Mouse (Mus musculus): ENCODE measurements around the gene Prss41. TPM values are rescaled to one million over a fixed set of nuclear protein-coding genes. Genes with fewer than 3 reads are reported as not detected.
A peak's percentile ranks its signal among the peaks of the same experiment; 100 is the strongest.

Gene Prss41
- polyA plus RNA-seq, 1 experiment from 2014 or later: 1.0 TPM

GRCm38 (mm10) chr17:23843141-23843811, 696 bp downstream of the Prss41 start:
- Histone ChIP-seq H3K27me3 (ENCODE audit: insufficient read depth, low read length) (0 out of 2 replicates have a peak, but pooled peaks cover 3% of the 10 kb centered on the region), H3K36me3 (ENCODE audit: insufficient read depth) (no peaks in the 10 kb centered on the region), H3K4me2 (peak overlapping the region; percentile 48), H3K9ac (no peak overlapping the region), H3K9me3 (ENCODE audit: low read depth, low read length) (no peaks in the 10 kb centered on the region), H3K4me1 (ENCODE audit: insufficient read depth) (no peaks in the 10 kb centered on the region), H3K4me3 (ENCODE audit: low read depth, low read length) (no peak overlapping the region), H3K27ac (ENCODE audit: low read depth) (no peak overlapping the region)
- WGBS: 46% methylated on average over 23 of the region's 23 CpGs
- ATAC-seq (ENCODE audit: insufficient read depth): no peak
- peak; percentile 12 for DNase-seq
- 0 out of 2 replicates have a peak, but pooled peaks have one; percentile 27 for TF ChIP-seq CTCF (IDR thresholded peaks at IDR 0.05; ENCODE audit: low read depth)

- Histone ChIP-seq H3K4me1 (ENCODE audit: insufficient read depth) (no peaks in the 10 kb centered on the region), H3K27me3 (ENCODE audit: insufficient read depth, low read length) (0 out of 2 replicates have a peak, but pooled peaks cover 3% of the 10 kb centered on the region), H3K36me3 (ENCODE audit: insufficient read depth) (no peaks in the 10 kb centered on the region), H3K4me2 (no peak overlapping the region), H3K4me3 (ENCODE audit: low read depth, low read length) (no peak overlapping the region), H3K27ac (ENCODE audit: low read depth) (no peak overlapping the region), H3K9ac (no peak overlapping the region), H3K9me3 (ENCODE audit: low read depth, low read length) (no peaks in the 10 kb centered on the region)
- DNase-seq: peak; percentile 91
- 30% methylated on average over 4 of the region's 4 CpGs for WGBS
- peak; percentile 32; the same call in 1 of the 2 replicates for ATAC-seq (ENCODE audit: insufficient read depth)
- TF ChIP-seq CTCF (IDR thresholded peaks at IDR 0.05; ENCODE audit: low read depth): peak; percentile 84
Observed at GRCm38 (mm10) chr17:23841145-23841544, 2.8 kb downstream of the Prss41 start.

- WGBS: 66% methylated on average over 8 of the region's 8 CpGs
- no peak within 1 kb of the TSS for H3K4me3 ChIP-seq (ENCODE audit: low read depth, low read length)
- no peak within 1 kb of the TSS for H3K27ac ChIP-seq (ENCODE audit: low read depth)
- H3K9ac ChIP-seq: no peak within 1 kb of the TSS
- H3K4me1 ChIP-seq (ENCODE audit: insufficient read depth): no peaks in the 10 kb centered on the region
- H3K27me3 ChIP-seq (ENCODE audit: insufficient read depth, low read length): peaks cover 3% of the 10 kb centered on the region; the same call in 1 of the 2 replicates
- no peak for DNase-seq
- no peaks in the 10 kb centered on the region for H3K9me3 ChIP-seq (ENCODE audit: low read depth, low read length)
- no peak within 1 kb of the TSS for H3K4me2 ChIP-seq
- no peak for TF ChIP-seq CTCF (IDR thresholded peaks at IDR 0.05; ENCODE audit: low read depth)
- no peak for ATAC-seq (ENCODE audit: insufficient read depth)
- H3K36me3 ChIP-seq (ENCODE audit: insufficient read depth): no peaks in the 10 kb centered on the region
Observed at GRCm38 (mm10) chr17:23836006-23836575, 7.9 kb downstream of the Prss41 start, which contains the start of gene Prss33. TSS of gene Prss33 (minus strand) at chr17:23836056.

GRCm38 (mm10) chr17:23831201-23831600, 12.8 kb downstream of the Prss41 start:
- no peak for TF ChIP-seq CTCF (IDR thresholded peaks at IDR 0.05; ENCODE audit: low read depth)
- Histone ChIP-seq H3K4me3 (ENCODE audit: low read depth, low read length) (no peak overlapping the region), H3K4me2 (no peak overlapping the region), H3K4me1 (ENCODE audit: insufficient read depth) (0 out of 2 replicates have a peak, but pooled peaks cover 5% of the 10 kb centered on the region), H3K27ac (ENCODE audit: low read depth) (no peak overlapping the region), H3K36me3 (ENCODE audit: insufficient read depth) (peaks cover 12% of the 10 kb centered on the region), H3K9ac (no peak overlapping the region), H3K27me3 (ENCODE audit: insufficient read depth, low read length) (peaks cover 3% of the 10 kb centered on the region; the same call in 1 of the 2 replicates), H3K9me3 (ENCODE audit: low read depth, low read length) (peaks cover 5% of the 10 kb centered on the region; the same call in 1 of the 2 replicates)
- WGBS: 92% methylated on average over 1 of the region's 1 CpGs
- DNase-seq (no peak), ATAC-seq (ENCODE audit: insufficient read depth) (no peak)

GRCm38 (mm10) chr17:23829064-23829619, 14.8 kb downstream of the Prss41 start, which contains the start of gene Elob:
TSS of gene Elob (minus strand) at chr17:23829136.
- H3K4me3 ChIP-seq (ENCODE audit: low read depth, low read length): peak within 1 kb of the TSS; percentile 83
- under 1% methylated on average over 28 of the region's 42 CpGs for WGBS
- H3K27ac ChIP-seq (ENCODE audit: low read depth): peak within 1 kb of the TSS; percentile 94
- H3K36me3 ChIP-seq (ENCODE audit: insufficient read depth): peaks cover 33% of the 10 kb centered on the region
- peaks cover 5% of the 10 kb centered on the region; the same call in 1 of the 2 replicates for H3K9me3 ChIP-seq (ENCODE audit: low read depth, low read length)
- H3K4me1 ChIP-seq (ENCODE audit: insufficient read depth): 0 out of 2 replicates have a peak, but pooled peaks cover 5% of the 10 kb centered on the region
- H3K9ac ChIP-seq: peak within 1 kb of the TSS; percentile 83
- DNase-seq (peak; percentile 93), ATAC-seq (ENCODE audit: insufficient read depth) (peak; percentile 93)
- peak within 1 kb of the TSS; percentile 74 for H3K4me2 ChIP-seq
- peak; percentile 72 for TF ChIP-seq CTCF (IDR thresholded peaks at IDR 0.05; ENCODE audit: low read depth)
- H3K27me3 ChIP-seq (ENCODE audit: insufficient read depth, low read length): peaks cover 3% of the 10 kb centered on the region; the same call in 1 of the 2 replicates

GRCm38 (mm10) chr17:23828271-23829001, 15.5 kb downstream of the Prss41 start:
- peaks cover 3% of the 10 kb centered on the region; the same call in 1 of the 2 replicates for H3K27me3 ChIP-seq (ENCODE audit: insufficient read depth, low read length)
- DNase-seq: peak; percentile 68
- 0 out of 2 replicates have a peak, but pooled peaks cover 5% of the 10 kb centered on the region for H3K4me1 ChIP-seq (ENCODE audit: insufficient read depth)
- ATAC-seq (ENCODE audit: insufficient read depth): peak; percentile 79
- peaks cover 40% of the 10 kb centered on the region for H3K36me3 ChIP-seq (ENCODE audit: insufficient read depth)
- peak; percentile 51 for TF ChIP-seq CTCF (IDR thresholded peaks at IDR 0.05; ENCODE audit: low read depth)
- peak overlapping the region; percentile 83 for H3K9ac ChIP-seq
- peaks cover 5% of the 10 kb centered on the region; the same call in 1 of the 2 replicates for H3K9me3 ChIP-seq (ENCODE audit: low read depth, low read length)
- peak overlapping the region; percentile 94 for H3K27ac ChIP-seq (ENCODE audit: low read depth)
- H3K4me2 ChIP-seq: peak overlapping the region; percentile 74
- under 1% methylated on average over 47 of the region's 47 CpGs for WGBS
- H3K4me3 ChIP-seq (ENCODE audit: low read depth, low read length): peak overlapping the region; percentile 83
